8 mouse cellular contexts compared by ENCODE assay signal in genomic region chr5:65697486-65697835, GRCm38 (mm10). TPM values are rescaled to one million over a fixed set of nuclear protein-coding genes. Genes with fewer than 3 reads are reported as not detected.
DNase-seq lines count a peak whose midpoint lies in the region; ATAC-seq and TF ChIP-seq lines count a peak whose summit lies in the region.

No protein-coding gene starts in this region.

- no peaks in the 10 kb centered on the region for H3K27me3 ChIP-seq in kidney, embryonic 14.5 days (ENCODE audit: control insufficient read depth, insufficient read depth, low read length)
- H3K27me3 ChIP-seq in G1E (ENCODE audit: insufficient read depth, low read length) = no peaks in the 10 kb centered on the region
- no peaks in the 10 kb centered on the region for H3K27me3 ChIP-seq in forebrain, embryonic 10.5 days (ENCODE audit: poor library complexity, severe bottlenecking)
- H3K27me3 ChIP-seq in hindbrain, embryonic 16.5 days (replicated peaks; ENCODE audit: control insufficient read depth, insufficient read depth, low read length) = no peaks in the 10 kb centered on the region
- no peaks in the 10 kb centered on the region for H3K27me3 ChIP-seq in midbrain, embryonic 11.5 days (ENCODE audit: control insufficient read depth, insufficient read depth, low read length)
- H3K27me3 ChIP-seq in stomach, postnatal 0 days (ENCODE audit: control insufficient read depth, insufficient read depth, low read length) = no peaks in the 10 kb centered on the region

- no peaks in the 10 kb centered on the region for H3K9me3 ChIP-seq in kidney, embryonic 14.5 days (ENCODE audit: control insufficient read depth, low read length)
- no peaks in the 10 kb centered on the region for H3K9me3 ChIP-seq in G1E (replicated peaks)
- no peaks in the 10 kb centered on the region for H3K9me3 ChIP-seq in forebrain, embryonic 10.5 days
- no peaks in the 10 kb centered on the region for H3K9me3 ChIP-seq in hindbrain, embryonic 16.5 days (ENCODE audit: control insufficient read depth, low read length)
- no peaks in the 10 kb centered on the region for H3K9me3 ChIP-seq in midbrain, embryonic 11.5 days (ENCODE audit: control insufficient read depth, low read length)
- H3K9me3 ChIP-seq in stomach, postnatal 0 days (ENCODE audit: control insufficient read depth, low read length) = no peaks in the 10 kb centered on the region

- DNase-seq in kidney, postnatal 14 days = no peak
- DNase-seq in G1E (ENCODE audit: low spot score) = peak; percentile 34
- DNase-seq in forebrain, embryonic 10.5 days (ENCODE audit: extremely low spot score, low spot score) = no peak
- peak; percentile 95 for DNase-seq in midbrain, embryonic 11.5 days (ENCODE audit: low spot score, missing footprints)
- no peak for DNase-seq in stomach, postnatal 0 days (ENCODE audit: low spot score)
- no peak for DNase-seq in adrenal gland, postnatal 10 days

- peak overlapping the region; percentile 99 for H3K27ac ChIP-seq in kidney, embryonic 14.5 days (ENCODE audit: low read depth, low read length)
- H3K27ac ChIP-seq in forebrain, embryonic 10.5 days = peak overlapping the region; percentile 99
- peak overlapping the region; percentile 96 for H3K27ac ChIP-seq in hindbrain, embryonic 16.5 days (ENCODE audit: low read depth, low read length)
- H3K27ac ChIP-seq in midbrain, embryonic 11.5 days (ENCODE audit: low read depth, low read length) = peak overlapping the region; percentile 96
- peak overlapping the region; percentile 98 for H3K27ac ChIP-seq in stomach, postnatal 0 days (replicated peaks)

- WGBS in kidney, embryonic 14.5 days = 2% methylated on average over 19 of the region's 49 CpGs
- under 1% methylated on average over 48 of the region's 49 CpGs for WGBS in forebrain, embryonic 10.5 days
- 0% methylated on average over 21 of the region's 49 CpGs for WGBS in hindbrain, embryonic 16.5 days
- WGBS in midbrain, embryonic 11.5 days = 0% methylated on average over 32 of the region's 49 CpGs
- 0% methylated on average over 14 of the region's 49 CpGs for WGBS in stomach, postnatal 0 days

- peaks cover 11% of the 10 kb centered on the region for H3K36me3 ChIP-seq in kidney, embryonic 14.5 days (ENCODE audit: control insufficient read depth, insufficient read depth, low read length)
- H3K36me3 ChIP-seq in G1E (replicated peaks) = peaks cover 36% of the 10 kb centered on the region
- peaks cover 35% of the 10 kb centered on the region for H3K36me3 ChIP-seq in forebrain, embryonic 10.5 days (replicated peaks)
- H3K36me3 ChIP-seq in hindbrain, embryonic 16.5 days (ENCODE audit: control insufficient read depth, insufficient read depth, low read length) = no peaks in the 10 kb centered on the region
- peaks cover 8% of the 10 kb centered on the region; the same call in 1 of the 2 replicates for H3K36me3 ChIP-seq in midbrain, embryonic 11.5 days (ENCODE audit: control insufficient read depth, insufficient read depth, low read length)
- no peaks in the 10 kb centered on the region for H3K36me3 ChIP-seq in stomach, postnatal 0 days (ENCODE audit: control insufficient read depth, insufficient read depth, low read length)

- TF ChIP-seq EP300 in stomach, postnatal 0 days (optimal IDR thresholded peaks at IDR 0.05) = no peak

- H3K9ac ChIP-seq in kidney, embryonic 14.5 days (ENCODE audit: low read depth, low read length) = peak overlapping the region; percentile 99
- peak overlapping the region; percentile 93 for H3K9ac ChIP-seq in hindbrain, embryonic 16.5 days (ENCODE audit: low read depth, low read length)
- peak overlapping the region; percentile 99 for H3K9ac ChIP-seq in midbrain, embryonic 11.5 days (ENCODE audit: low read length)
- H3K9ac ChIP-seq in stomach, postnatal 0 days (ENCODE audit: low read length) = peak overlapping the region; percentile 95

- H3K4me2 ChIP-seq in kidney, embryonic 14.5 days (replicated peaks; ENCODE audit: low read depth, low read length) = peak overlapping the region; percentile 56
- H3K4me2 ChIP-seq in hindbrain, embryonic 16.5 days (ENCODE audit: low read length) = peak overlapping the region; percentile 74
- H3K4me2 ChIP-seq in midbrain, embryonic 11.5 days = peak overlapping the region; percentile 68
- peak overlapping the region; percentile 77 for H3K4me2 ChIP-seq in stomach, postnatal 0 days (replicated peaks; ENCODE audit: low read depth)

- peak; percentile 74 for ATAC-seq in kidney, embryonic 14.5 days (ENCODE audit: low FRiP score, low TSS enrichment)
- no peak for ATAC-seq in G1E (ENCODE audit: extremely low read depth, insufficient number of reproducible peaks, low FRiP score, poor library complexity, severe bottlenecking)
- ATAC-seq in hindbrain, embryonic 16.5 days = no peak; the same call in 1 of the 2 replicates
- no peak; the same call in 1 of the 2 replicates for ATAC-seq in midbrain, embryonic 11.5 days (ENCODE audit: low FRiP score)
- ATAC-seq in stomach, postnatal 0 days (ENCODE audit: low FRiP score, low TSS enrichment) = peak; percentile 69

- no peak for TF ChIP-seq CTCF in G1E (IDR thresholded peaks at IDR 0.05; ENCODE audit: low read depth, low read length)
- TF ChIP-seq CTCF in stomach, postnatal 0 days (IDR thresholded peaks at IDR 0.05; ENCODE audit: low read depth) = no peak

- peaks cover 6% of the 10 kb centered on the region for H3K4me1 ChIP-seq in kidney, embryonic 14.5 days (ENCODE audit: control insufficient read depth, insufficient read depth, low read length)
- H3K4me1 ChIP-seq in G1E (ENCODE audit: insufficient read depth, low read depth, low read length) = peaks cover 33% of the 10 kb centered on the region
- peaks cover 29% of the 10 kb centered on the region for H3K4me1 ChIP-seq in forebrain, embryonic 10.5 days
- H3K4me1 ChIP-seq in hindbrain, embryonic 16.5 days (ENCODE audit: control insufficient read depth, insufficient read depth, low read depth, low read length) = peaks cover 17% of the 10 kb centered on the region
- H3K4me1 ChIP-seq in midbrain, embryonic 11.5 days (ENCODE audit: control insufficient read depth, insufficient read depth, low read length) = peaks cover 8% of the 10 kb centered on the region
- H3K4me1 ChIP-seq in stomach, postnatal 0 days (replicated peaks; ENCODE audit: control insufficient read depth, insufficient read depth) = no peaks in the 10 kb centered on the region

- H3K4me3 ChIP-seq in kidney, embryonic 14.5 days (ENCODE audit: low read length) = peak overlapping the region; percentile 99
- peak overlapping the region; percentile 85 for H3K4me3 ChIP-seq in G1E (ENCODE audit: low read depth, low read length)
- H3K4me3 ChIP-seq in forebrain, embryonic 10.5 days = peak overlapping the region; percentile 99
- H3K4me3 ChIP-seq in hindbrain, embryonic 16.5 days (ENCODE audit: low read length) = peak overlapping the region; percentile 84
- peak overlapping the region; percentile 97 for H3K4me3 ChIP-seq in midbrain, embryonic 11.5 days (ENCODE audit: low read depth, low read length)
- H3K4me3 ChIP-seq in stomach, postnatal 0 days (ENCODE audit: low read depth, low read length) = peak overlapping the region; percentile 98

RNA-seq across cellular contexts. Expression of gene Pds5a, which starts 0.6 kb away (rescaled TPM):
- 64.5 and 112 TPM in 2 replicates for polyA plus RNA-seq in kidney, embryonic 14.5 days (2014; fragmentation: Nextera tagmentation; extraction: Ambion mirVana)
- total RNA-seq in G1E (2014; fragmentation: Nextera tagmentation) = 371 and 441 TPM in 2 replicates
- 386 and 434 TPM in 2 replicates for total RNA-seq in G1E (2017)
- 22.9 and 26.0 TPM in 2 replicates for polyA plus RNA-seq in G1E (2012)
- 106 and 108 TPM in 2 replicates for polyA plus RNA-seq in forebrain, embryonic 10.5 days (2016; fragmentation: Nextera tagmentation; extraction: Ambion mirVana)
- 27.7 and 35.0 TPM in 2 replicates for polyA plus RNA-seq in hindbrain, embryonic 16.5 days (2015; fragmentation: Nextera tagmentation; extraction: Ambion mirVana)
- 127 and 139 TPM in 2 replicates for polyA plus RNA-seq in midbrain, embryonic 11.5 days (2014; fragmentation: Nextera tagmentation; extraction: Ambion mirVana)
- 16.7 and 18.1 TPM in 2 replicates for polyA plus RNA-seq in stomach, postnatal 0 days (2015; fragmentation: Nextera tagmentation; extraction: Ambion mirVana)
- 100 to 1,000 TPM in 1 of 2 experiments, 10 to 100 TPM in 1; 81.9 to 110 TPM for total RNA-seq in adrenal gland, postnatal 10 days (2021)

Comparison
In these comparisons a context has a peak if more than half of its experiments do, and no peak if none do; other contexts are left out.
1. ATAC-seq: peak in kidney, embryonic 14.5 days (single experiment) and stomach, postnatal 0 days (single experiment); none in G1E (single experiment), hindbrain, embryonic 16.5 days (single experiment) and midbrain, embryonic 11.5 days (single experiment).
2. DNase-seq: peak in G1E (single experiment) and midbrain, embryonic 11.5 days (single experiment); none in kidney, postnatal 14 days (single experiment), forebrain, embryonic 10.5 days (single experiment), stomach, postnatal 0 days (single experiment) and adrenal gland, postnatal 10 days (single experiment).
3. Peak in every context shown above with its lines, with median percentiles within 50 percentile points of each other: H3K27ac ChIP-seq, H3K4me2 ChIP-seq, H3K4me3 ChIP-seq and H3K9ac ChIP-seq.